Mouse (Mus musculus) heart, postnatal 0 days (tissue): ENCODE results near the gene Rsf1. TPM values are rescaled to one million over a fixed set of nuclear protein-coding genes. Genes with fewer than 3 reads are reported as not detected.

Source experiments
- ATAC-seq: fragments of 200-750 bp; cut with Nextera tagmentation; 2 replicates; pipeline ENCODE4 v1.8.0; 2017; ENCODE audit warnings: low read depth, moderate number of reproducible peaks, moderate library complexity; ENCODE audit not compliant: insufficient read depth
- DNase-seq: peaks from one replicate; pipeline ENCODE4 v3.0.0-alpha.2; 2016; ENCODE audit warnings: low spot score
- H3K27ac ChIP-seq: fragments of 300-500 bp; sonication (generic); 2 replicates; pipeline ENCODE4 v1.5.1; 2014; ENCODE audit warnings: low read depth, mild to moderate bottlenecking
- H3K27me3 ChIP-seq: fragments of 300-500 bp; sonication (generic); 2 replicates; pipeline ENCODE4 v1.6.1; 2014; ENCODE audit warnings: low read length, mixed read lengths; ENCODE audit not compliant: control insufficient read depth, insufficient read depth
- H3K36me3 ChIP-seq: fragments of 300-500 bp; sonication (generic); replicated peaks from 2 replicates; pipeline ENCODE4 v1.6.1; 2014; ENCODE audit warnings: low read length, mixed read lengths; ENCODE audit not compliant: control insufficient read depth, insufficient read depth
- H3K4me1 ChIP-seq: fragments of 300-500 bp; sonication (generic); 2 replicates; pipeline ENCODE4 v1.6.1; 2014; ENCODE audit warnings: antibody characterized with exemption; ENCODE audit not compliant: control insufficient read depth, insufficient read depth
- H3K4me2 ChIP-seq: fragments of 300-500 bp; sonication (generic); 2 replicates; pipeline ENCODE4 v1.6.1; 2014; ENCODE audit warnings: low read depth, mild to moderate bottlenecking, low read length, moderate library complexity
- H3K4me3 ChIP-seq: fragments of 300-500 bp; sonication (generic); 2 replicates; pipeline ENCODE4 v1.5.1; 2014; ENCODE audit warnings: low read depth, low read length
- H3K9ac ChIP-seq: fragments of 300-500 bp; sonication (generic); replicated peaks from 2 replicates; pipeline ENCODE4 v1.6.1; 2014; ENCODE audit warnings: low read depth, low read length, mixed read lengths
- H3K9me3 ChIP-seq: fragments of 300-500 bp; sonication (generic); replicated peaks from 2 replicates; pipeline ENCODE4 v1.6.1; 2016; ENCODE audit warnings: low read length; ENCODE audit not compliant: control insufficient read depth
- CTCF ChIP-seq: IDR thresholded peaks from 2 replicates; pipeline ENCODE4 v1.5.1; 2016; ENCODE audit warnings: antibody characterized with exemption, control low read depth, low read depth
- EP300 ChIP-seq: IDR thresholded peaks from 2 replicates; pipeline ENCODE4 v1.6.1; 2016; ENCODE audit warnings: antibody characterized with exemption, low read depth
- WGBS: fragments of 180-500 bp; shearing (Covaris S2); extraction: QIAGEN DNeasy Blood & Tissue Kit; methylation state at CpG from one replicate; pipeline ENCODE4 v1.1.7; 2014; 5-methylcytosine and 5-hydroxymethylcytosine counted together
- polyA plus RNA-seq: library from polyadenylated mRNA; unstranded; fragments of >200 nt; fragmentation: Nextera tagmentation; extraction: Ambion mirVana; gene quantifications from 2 replicates; pipeline ENCODE4 v1.2.1, GENCODE M21; 2015
- total RNA-seq: library from RNA; depleted of rRNA; stranded (reverse); fragments of >200 nt; gene quantifications from 2 replicates; pipeline ENCODE4 v1.2.3, GENCODE M21; 2014; ENCODE audit warnings: low replicate concordance; rRNA removed

Rsf1 gene
- total and polyA plus RNA-seq, 2 experiments from 2014 or later: 7.6 to 10.6 TPM

DNA sequence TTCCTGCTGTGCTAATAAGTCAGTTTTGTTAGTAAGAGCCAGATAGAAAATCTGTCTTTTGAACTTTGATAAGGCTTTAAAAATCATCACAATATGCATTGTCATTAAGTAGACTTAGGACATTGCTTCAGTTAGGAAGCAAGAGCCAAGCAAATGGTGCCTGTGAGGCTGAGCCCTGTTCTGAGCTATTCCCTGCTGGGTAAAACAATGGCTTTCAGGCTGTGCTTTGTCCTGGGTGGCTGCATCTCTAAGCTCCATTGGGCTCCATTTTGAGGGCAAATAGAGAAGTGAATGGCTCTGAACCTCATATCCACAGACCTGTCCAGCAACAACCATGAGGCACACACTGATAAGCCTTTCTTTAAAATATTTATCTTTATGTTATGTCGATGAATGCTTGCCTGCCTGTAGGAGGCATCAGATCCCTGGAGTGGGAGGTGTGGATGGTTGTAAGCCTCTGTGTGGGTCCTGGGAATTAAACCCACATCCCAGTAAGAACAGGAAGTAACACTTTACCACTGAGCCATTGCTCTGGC, 162.1 kb downstream of the Rsf1 start:
- TF ChIP-seq EP300: no peak
- TF ChIP-seq CTCF: no peak
- Histone ChIP-seq H3K4me2 (no peak overlapping the region), H3K9me3 (no peaks in the 10 kb centered on the region), H3K4me3 (no peak overlapping the region), H3K27ac (no peak overlapping the region), H3K27me3 (no peaks in the 10 kb centered on the region), H3K4me1 (no peaks in the 10 kb centered on the region), H3K36me3 (no peaks in the 10 kb centered on the region), H3K9ac (no peak overlapping the region)
- DNase-seq (no peak), ATAC-seq (no peak)
- 46% methylated on average over 1 of the region's 1 CpGs for WGBS

Other genes starting within 250 kb of the Rsf1 start
- 1.8 and 5.6 TPM in 2 replicates for gene Usp35, start 247.9 kb upstream of the Rsf1 start, total RNA-seq
- 0.30 and 0.36 TPM in 2 replicates for gene Usp35, start 247.9 kb upstream of the Rsf1 start, polyA plus RNA-seq
- 0.97 and 3.4 TPM in 2 replicates for gene Kctd21, start 247.6 kb upstream of the Rsf1 start, total RNA-seq
- 1.9 and 3.1 TPM in 2 replicates for gene Kctd21, start 247.6 kb upstream of the Rsf1 start, polyA plus RNA-seq
- 9.9 and 20.1 TPM in 2 replicates for gene Alg8, start 208.3 kb upstream of the Rsf1 start, total RNA-seq
- gene Alg8, start 208.3 kb upstream of the Rsf1 start, polyA plus RNA-seq: 11.3 and 12.9 TPM in 2 replicates
- gene Ndufc2, start 179.9 kb upstream of the Rsf1 start, total RNA-seq: 797 and 949 TPM in 2 replicates
- 1,243 and 1,339 TPM in 2 replicates for gene Ndufc2, start 179.9 kb upstream of the Rsf1 start, polyA plus RNA-seq
- 1.0 and 1.9 TPM in 2 replicates for gene Thrsp, start 162.2 kb upstream of the Rsf1 start, total RNA-seq
- 3.9 and 4.3 TPM in 2 replicates for gene Thrsp, start 162.2 kb upstream of the Rsf1 start, polyA plus RNA-seq
- not detected in 2 replicates for gene Kctd14, start 128.6 kb upstream of the Rsf1 start, total RNA-seq
- 0.34 and 0.62 TPM in 2 replicates for gene Kctd14, start 128.6 kb upstream of the Rsf1 start, polyA plus RNA-seq
- 29.8 and 35.4 TPM in 2 replicates for gene Ints4, start 98.9 kb upstream of the Rsf1 start, total RNA-seq
- 28.1 and 28.2 TPM in 2 replicates for gene Ints4, start 98.9 kb upstream of the Rsf1 start, polyA plus RNA-seq
- gene Aamdc, start 392 bp upstream of the Rsf1 start, total RNA-seq: 20.5 and 46.8 TPM in 2 replicates
- 78.1 and 80.2 TPM in 2 replicates for gene Aamdc, start 392 bp upstream of the Rsf1 start, polyA plus RNA-seq
- 37.1 and 42.0 TPM in 2 replicates for gene Clns1a, start 116.7 kb downstream of the Rsf1 start, total RNA-seq
- 60.5 and 63.7 TPM in 2 replicates for gene Clns1a, start 116.7 kb downstream of the Rsf1 start, polyA plus RNA-seq
- gene Aqp11, start 158.4 kb downstream of the Rsf1 start, total RNA-seq: 4.8 and 6.2 TPM in 2 replicates
- 2.0 and 2.9 TPM in 2 replicates for gene Aqp11, start 158.4 kb downstream of the Rsf1 start, polyA plus RNA-seq
- 1.2 and 1.5 TPM in 2 replicates for gene Pak1, start 208.7 kb downstream of the Rsf1 start, total RNA-seq
- 0.79 and 0.86 TPM in 2 replicates for gene Pak1, start 208.7 kb downstream of the Rsf1 start, polyA plus RNA-seq